Mouse (Mus musculus) G1E (cell line): Measurements from ENCODE around the gene Mrpl52.

Experiments used
- CTCF ChIP-seq: IDR thresholded peaks from 2 replicates; pipeline ENCODE4 v1.5.1; 2012; ENCODE audit warnings: low read depth, low read length, inconsistent platforms, mixed read lengths
- GATA1 ChIP-seq: IDR thresholded peaks from 2 replicates; pipeline ENCODE4 v1.6.1; 2012; ENCODE audit warnings: borderline replicate concordance, low read length, inconsistent platforms, mixed read lengths
- GATA2 ChIP-seq: IDR thresholded peaks from 2 replicates; pipeline ENCODE4 v1.6.1; 2012; ENCODE audit warnings: low read depth, low read length, inconsistent platforms, borderline replicate concordance
- POLR2AphosphoS5 ChIP-seq: IDR thresholded peaks from 2 replicates; pipeline ENCODE4 v1.6.1; 2012; ENCODE audit warnings: low read depth, low read length, inconsistent platforms; ENCODE audit not compliant: insufficient replicate concordance

DNA sequence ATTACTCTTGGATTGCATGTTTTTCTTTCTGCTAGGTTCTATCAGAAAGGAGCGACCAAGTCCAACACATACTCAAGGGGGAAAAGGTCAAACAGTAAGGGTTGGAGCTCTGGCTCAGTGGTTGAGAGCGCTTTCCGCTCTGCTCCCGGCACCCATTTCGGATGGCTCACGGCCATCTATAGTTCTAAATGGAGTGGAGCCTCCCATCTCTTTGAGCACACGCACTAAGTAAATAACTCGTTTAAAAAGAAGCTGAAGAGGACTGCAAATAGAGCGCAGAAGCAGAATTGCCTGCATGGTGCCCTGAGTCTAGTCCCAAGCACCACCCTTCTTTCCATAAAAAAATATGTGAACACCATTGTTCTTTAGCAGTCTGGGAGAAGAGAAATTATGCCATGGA is 26.9 kb downstream of the Mrpl52 start:
- TF ChIP-seq CTCF: no peak
- TF ChIP-seq GATA1: no peak
- no peak for TF ChIP-seq GATA2
- no peak for TF ChIP-seq POLR2AphosphoS5
